Mouse (Mus musculus) forebrain, embryonic 14.5 days (tissue): ENCODE data around the gene Ddost. TPM values are rescaled to one million over a fixed set of nuclear protein-coding genes. Genes with fewer than 3 reads are reported as not detected.
A peak's percentile ranks its signal among the peaks of the same experiment; 100 is the strongest.

Experiments used
- ATAC-seq: fragments of 200-750 bp; cut with Nextera tagmentation; 2 replicates; pipeline ENCODE4 v1.8.0; 2017; ENCODE audit warnings: mild to moderate bottlenecking, moderate library complexity
- DNase-seq: peaks from one replicate; pipeline ENCODE4 v3.0.0-alpha.2; 2015; ENCODE audit warnings: low spot score
- H3K27ac ChIP-seq: fragments of 300-500 bp; sonication (generic); 2 replicates; pipeline ENCODE4 v1.5.1; 2014; ENCODE audit warnings: low read depth, mild to moderate bottlenecking, control low read depth, low read length, moderate library complexity
- H3K27me3 ChIP-seq: fragments of 300-500 bp; sonication (generic); replicated peaks from 2 replicates; pipeline ENCODE4 v1.6.1; 2014; ENCODE audit warnings: low read length, control low read depth, mixed read lengths; ENCODE audit not compliant: control insufficient read depth, insufficient read depth
- H3K36me3 ChIP-seq: fragments of 300-500 bp; sonication (generic); 2 replicates; pipeline ENCODE4 v1.6.1; 2014; ENCODE audit warnings: low read length, control low read depth; ENCODE audit not compliant: control insufficient read depth, insufficient read depth
- H3K4me1 ChIP-seq: fragments of 300-500 bp; sonication (generic); 2 replicates; pipeline ENCODE4 v1.6.1; 2014; ENCODE audit warnings: antibody characterized with exemption, low read length, control low read depth; ENCODE audit not compliant: control insufficient read depth, insufficient read depth
- H3K4me2 ChIP-seq: fragments of 300-500 bp; sonication (generic); 2 replicates; pipeline ENCODE4 v1.6.1; 2014; ENCODE audit warnings: mild to moderate bottlenecking, control low read depth, low read length
- H3K4me3 ChIP-seq: fragments of 300-500 bp; sonication (generic); 2 replicates; pipeline ENCODE4 v1.5.1; 2014; ENCODE audit warnings: low read depth, low read length, control low read depth
- H3K9ac ChIP-seq: fragments of 300-500 bp; sonication (generic); 2 replicates; pipeline ENCODE4 v1.6.1; 2014; ENCODE audit warnings: mild to moderate bottlenecking, low read length, control low read depth, moderate library complexity
- H3K9me3 ChIP-seq: fragments of 300-500 bp; sonication (generic); replicated peaks from 2 replicates; pipeline ENCODE4 v1.6.1; 2016; ENCODE audit warnings: low read length, control low read depth, mixed read lengths; ENCODE audit not compliant: control insufficient read depth
- WGBS: fragments of 180-500 bp; shearing (Covaris S2); extraction: QIAGEN DNeasy Blood & Tissue Kit; methylation state at CpG from one replicate; pipeline ENCODE4 v1.1.7; 2014; 5-methylcytosine and 5-hydroxymethylcytosine counted together
- polyA plus RNA-seq: library from polyadenylated mRNA; unstranded; fragments of >200 nt; fragmentation: Nextera tagmentation; extraction: Ambion mirVana; gene quantifications from 2 replicates; pipeline ENCODE4 v1.2.1, GENCODE M21; 2014

The Ddost gene
- polyA plus RNA-seq, 1 experiment from 2014 or later = 182 TPM

- 85% methylated on average over 5 of the region's 5 CpGs for WGBS
- no peak for DNase-seq
Observed at GRCm38 (mm10) chr4:138351821-138352220, 47.3 kb downstream of the Ddost start.

DNA sequence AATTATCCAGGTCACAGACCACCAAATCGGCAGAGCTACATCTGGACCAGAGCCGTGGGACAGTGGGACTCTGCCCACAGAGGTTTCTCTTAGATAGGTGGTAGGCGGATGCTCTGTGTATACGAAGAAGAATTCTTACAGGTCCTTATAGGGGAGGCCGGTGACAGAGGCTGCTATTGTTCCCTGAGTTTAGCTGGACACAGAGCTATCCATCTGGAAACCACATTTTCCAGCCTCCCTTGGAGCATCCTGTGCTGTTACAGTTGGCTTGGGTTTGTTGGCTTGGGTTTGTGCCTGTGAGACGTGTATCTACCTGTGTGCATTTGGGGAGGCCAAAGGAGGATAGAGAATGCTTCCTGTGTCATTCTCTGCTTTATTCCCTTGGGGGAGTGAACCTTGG is 48.2 kb downstream of the Ddost start:
- Histone ChIP-seq H3K9me3 (no peaks in the 10 kb centered on the region), H3K4me1 (no peaks in the 10 kb centered on the region), H3K27me3 (no peaks in the 10 kb centered on the region), H3K4me3 (no peak overlapping the region), H3K36me3 (no peaks in the 10 kb centered on the region), H3K9ac (no peak overlapping the region), H3K4me2 (no peak overlapping the region), H3K27ac (no peak overlapping the region)
- no peak for DNase-seq
- no peak for ATAC-seq
- WGBS = 89% methylated on average over 6 of the region's 6 CpGs

More at GRCm38 (mm10) chr4:138351821-138352220, 47.3 kb downstream of the Ddost start:
- Histone ChIP-seq H3K9me3 (no peaks in the 10 kb centered on the region), H3K36me3 (no peaks in the 10 kb centered on the region), H3K4me2 (no peak overlapping the region), H3K4me3 (no peak overlapping the region), H3K9ac (no peak overlapping the region), H3K4me1 (no peaks in the 10 kb centered on the region), H3K27ac (no peak overlapping the region), H3K27me3 (no peaks in the 10 kb centered on the region)
- ATAC-seq = no peak

- H3K4me1 ChIP-seq = no peaks in the 10 kb centered on the region
- H3K4me3 ChIP-seq = no peak overlapping the region
- no peaks in the 10 kb centered on the region for H3K27me3 ChIP-seq
- WGBS = 79% methylated on average over 10 of the region's 10 CpGs
- H3K9ac ChIP-seq = no peak overlapping the region
- no peak overlapping the region for H3K27ac ChIP-seq
- no peaks in the 10 kb centered on the region for H3K36me3 ChIP-seq
- DNase-seq = no peak
- no peak for ATAC-seq
- no peak overlapping the region for H3K4me2 ChIP-seq
- no peaks in the 10 kb centered on the region for H3K9me3 ChIP-seq
Observed at GRCm38 (mm10) chr4:138353438-138354171, 49.1 kb downstream of the Ddost start.

DNA sequence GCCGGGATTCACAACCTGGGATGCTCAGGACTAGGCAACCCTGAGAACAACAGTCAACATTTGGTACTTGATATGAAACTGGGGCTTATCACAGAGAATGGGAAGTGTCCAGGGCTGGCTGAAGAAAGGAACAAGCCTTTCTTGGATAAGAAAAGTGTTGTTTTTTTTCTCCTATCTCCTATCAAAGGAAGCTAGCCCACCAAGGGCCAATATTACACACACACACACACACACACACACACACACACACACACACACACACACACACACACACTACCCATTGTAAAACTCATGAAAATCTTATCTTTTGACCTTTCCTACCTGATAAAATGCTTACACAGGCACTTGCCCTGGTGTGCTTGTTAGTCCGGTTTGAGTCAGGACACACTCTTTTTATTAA is 51.0 kb downstream of the Ddost start:
- no peak overlapping the region for H3K27ac ChIP-seq
- 92% methylated on average over 2 of the region's 2 CpGs for WGBS

DNA sequence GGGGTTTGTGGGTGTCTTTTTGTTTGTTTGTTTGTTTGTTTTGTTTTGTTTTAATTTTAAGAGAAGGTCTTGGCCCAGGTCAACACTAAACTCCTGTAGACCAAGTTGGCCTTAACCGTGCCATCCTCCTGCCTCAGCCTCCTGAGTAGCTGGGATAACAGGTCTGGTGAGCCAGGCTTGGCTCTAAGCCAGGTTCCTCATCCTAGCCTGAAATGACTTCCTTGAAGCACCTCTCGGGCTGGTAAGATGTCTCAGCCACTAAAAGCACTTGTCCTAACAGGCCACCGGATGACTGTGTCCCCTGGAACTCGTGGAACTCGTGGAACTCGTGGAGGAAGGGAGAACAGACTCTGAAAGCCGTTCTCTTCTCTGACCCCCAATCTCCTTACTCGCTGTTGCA is 51.6 kb downstream of the Ddost start:
- Histone ChIP-seq H3K27me3 (no peaks in the 10 kb centered on the region), H3K36me3 (no peaks in the 10 kb centered on the region), H3K9me3 (no peaks in the 10 kb centered on the region), H3K4me3 (no peak overlapping the region), H3K4me2 (no peak overlapping the region), H3K4me1 (no peaks in the 10 kb centered on the region), H3K9ac (no peak overlapping the region), H3K27ac (no peak overlapping the region)
- no peak for DNase-seq
- ATAC-seq = no peak
- WGBS = 89% methylated on average over 8 of the region's 8 CpGs

More for the DNA sequence above, 51.0 kb downstream of the Ddost start:
- no peak for DNase-seq
- H3K27me3 ChIP-seq = no peaks in the 10 kb centered on the region
- H3K4me2 ChIP-seq = no peak overlapping the region
- no peak for ATAC-seq
- no peaks in the 10 kb centered on the region for H3K9me3 ChIP-seq
- H3K36me3 ChIP-seq = no peaks in the 10 kb centered on the region
- H3K4me1 ChIP-seq = no peaks in the 10 kb centered on the region
- no peak overlapping the region for H3K4me3 ChIP-seq
- no peak overlapping the region for H3K9ac ChIP-seq

- Histone ChIP-seq H3K9me3 (no peaks in the 10 kb centered on the region), H3K4me1 (no peaks in the 10 kb centered on the region), H3K9ac (no peak overlapping the region), H3K4me3 (no peak overlapping the region), H3K27ac (no peak overlapping the region), H3K27me3 (no peaks in the 10 kb centered on the region), H3K4me2 (no peak overlapping the region), H3K36me3 (no peaks in the 10 kb centered on the region)
- DNase-seq (no peak), ATAC-seq (no peak)
- 91% methylated on average over 12 of the region's 12 CpGs for WGBS
Observed at GRCm38 (mm10) chr4:138356551-138356950, 52.0 kb downstream of the Ddost start.

DNA sequence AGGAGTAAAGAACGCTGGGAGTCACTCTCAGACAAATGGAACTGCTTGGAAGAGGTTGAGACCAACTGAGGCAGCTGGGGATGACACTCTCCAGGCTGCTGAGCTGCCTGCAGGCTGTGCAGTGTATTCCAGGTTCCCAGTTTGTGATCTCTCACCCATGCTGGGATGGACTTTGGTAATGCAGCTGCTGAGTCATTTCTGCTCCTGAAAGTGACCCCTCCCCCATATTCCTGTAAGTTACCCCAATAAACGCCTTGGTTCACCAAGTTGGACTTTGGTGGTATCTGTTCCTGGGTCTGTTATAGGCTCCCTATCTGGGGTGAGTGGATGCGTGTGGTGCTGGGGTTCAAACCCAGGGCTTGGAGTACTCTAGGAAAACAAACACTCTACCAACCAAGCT is 53.6 kb downstream of the Ddost start:
- H3K4me2 ChIP-seq = no peak overlapping the region
- H3K4me3 ChIP-seq = no peak overlapping the region
- H3K36me3 ChIP-seq = no peaks in the 10 kb centered on the region
- WGBS = 80% methylated on average over 3 of the region's 3 CpGs
- no peaks in the 10 kb centered on the region for H3K4me1 ChIP-seq
- H3K27me3 ChIP-seq = no peaks in the 10 kb centered on the region
- H3K9me3 ChIP-seq = no peaks in the 10 kb centered on the region
- no peak for ATAC-seq
- no peak overlapping the region for H3K27ac ChIP-seq
- H3K9ac ChIP-seq = no peak overlapping the region
- DNase-seq = no peak

- DNase-seq (peak; percentile 54), ATAC-seq (no peak)
- Histone ChIP-seq H3K36me3 (no peaks in the 10 kb centered on the region), H3K27ac (peak overlapping the region; percentile 63), H3K9ac (peak overlapping the region; percentile 49), H3K4me1 (no peaks in the 10 kb centered on the region), H3K4me3 (no peak overlapping the region), H3K27me3 (no peaks in the 10 kb centered on the region), H3K9me3 (no peaks in the 10 kb centered on the region), H3K4me2 (peak overlapping the region; percentile 32)
- 4% methylated on average over 11 of the region's 11 CpGs for WGBS
Observed at GRCm38 (mm10) chr4:138361370-138361821, 56.9 kb downstream of the Ddost start.
